Mouse (Mus musculus): ENCODE measurements around the gene Dgkz.

DNA sequence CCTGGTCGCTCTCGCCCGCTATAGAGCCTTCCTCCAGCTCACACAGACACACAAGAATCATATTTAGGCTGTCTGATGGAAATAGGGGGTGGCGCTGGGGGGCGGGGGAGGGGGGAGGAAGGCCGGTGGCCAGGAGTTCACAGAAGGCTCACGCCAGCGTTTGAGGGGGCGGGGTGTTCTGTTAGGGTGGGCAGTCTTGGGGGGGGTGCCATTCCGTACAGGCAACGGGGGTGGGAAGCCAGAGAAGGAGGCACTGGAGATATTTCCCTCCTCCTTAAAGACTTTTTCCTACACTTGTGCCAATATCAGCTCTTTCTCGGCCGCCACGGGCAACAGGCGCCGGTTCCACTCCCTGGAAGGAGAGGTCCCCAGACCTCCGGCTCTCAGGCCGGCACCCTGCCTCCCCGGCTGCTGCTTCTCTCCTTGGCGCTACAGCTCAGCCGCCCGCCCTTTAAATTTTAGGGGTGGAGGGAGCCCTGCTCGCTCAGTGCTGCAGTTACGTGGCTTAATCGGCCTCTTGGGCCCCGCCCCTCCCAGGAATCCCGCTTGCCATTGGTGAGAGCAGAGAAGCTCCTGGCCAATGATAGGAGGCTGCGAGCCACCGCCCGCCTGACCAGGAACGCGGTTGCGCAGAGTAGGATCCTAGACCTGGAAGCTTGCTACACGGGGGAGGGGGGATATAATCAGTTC lies 32.4 kb upstream of the Dgkz start:
- no peak for TF ChIP-seq CTCF (IDR thresholded peaks at IDR 0.05; ENCODE audit: low read depth)
- no peak for TF ChIP-seq EP300 (optimal IDR thresholded peaks at IDR 0.05)
